Mouse (Mus musculus): ENCODE results near the gene Ifnab.

GRCm38 (mm10) chr4:88726727-88727126 lies 35.6 kb upstream of the Ifnab start:
- no peak for TF ChIP-seq CTCF (IDR thresholded peaks at IDR 0.05; ENCODE audit: borderline replicate concordance, extremely low read depth, insufficient read depth, insufficient read length)
- no peak for TF ChIP-seq POLR2A (IDR thresholded peaks at IDR 0.05; ENCODE audit: borderline replicate concordance, extremely low read depth, insufficient read depth, insufficient read length, poor library complexity, severe bottlenecking)
